Mouse (Mus musculus): ENCODE measurements around the gene C1qtnf9. TPM values are rescaled to one million over a fixed set of nuclear protein-coding genes. Genes with fewer than 3 reads are reported as not detected.

The C1qtnf9 gene
- polyA plus RNA-seq, 1 experiment, result not detected

- H3K4me1 ChIP-seq (ENCODE audit: control insufficient read depth, insufficient read depth, low read length), result peaks cover 5% of the 10 kb centered on the region; the same call in 1 of the 2 replicates
- no peak overlapping the region for H3K27ac ChIP-seq (ENCODE audit: insufficient read depth, low read depth, low read length)
- no peak overlapping the region for H3K4me3 ChIP-seq (ENCODE audit: insufficient read depth, low read depth, low read length)
- WGBS, result 93% methylated on average over 15 of the region's 15 CpGs
- TF ChIP-seq CTCF (IDR thresholded peaks at IDR 0.05; ENCODE audit: insufficient read depth, low read depth, low read length), result no peak
Measured at GRCm38 (mm10) chr14:60756271-60756670, 11.7 kb upstream of the C1qtnf9 start.

- WGBS, result 94% methylated on average over 8 of the region's 8 CpGs
- peaks cover 6% of the 10 kb centered on the region; the same call in 1 of the 2 replicates for H3K4me1 ChIP-seq (ENCODE audit: control insufficient read depth, insufficient read depth, low read length)
- no peak overlapping the region for H3K4me3 ChIP-seq (ENCODE audit: insufficient read depth, low read depth, low read length)
- TF ChIP-seq CTCF (IDR thresholded peaks at IDR 0.05; ENCODE audit: insufficient read depth, low read depth, low read length) (no peak), POLR2A (IDR thresholded peaks at IDR 0.05; ENCODE audit: insufficient read depth, low read depth, low read length) (no peak)
- H3K27ac ChIP-seq (ENCODE audit: insufficient read depth, low read depth, low read length), result no peak overlapping the region
Measured at GRCm38 (mm10) chr14:60757265-60757664, 10.7 kb upstream of the C1qtnf9 start.

- no peak overlapping the region for H3K4me3 ChIP-seq (ENCODE audit: insufficient read depth, low read depth, low read length)
- no peak overlapping the region for H3K27ac ChIP-seq (ENCODE audit: insufficient read depth, low read depth, low read length)
- peaks cover 7% of the 10 kb centered on the region; the same call in 1 of the 2 replicates for H3K4me1 ChIP-seq (ENCODE audit: control insufficient read depth, insufficient read depth, low read length)
- WGBS, result 89% methylated on average over 7 of the region's 7 CpGs
- TF ChIP-seq POLR2A (IDR thresholded peaks at IDR 0.05; ENCODE audit: insufficient read depth, low read depth, low read length) (no peak), CTCF (IDR thresholded peaks at IDR 0.05; ENCODE audit: insufficient read depth, low read depth, low read length) (no peak)
Measured at GRCm38 (mm10) chr14:60757722-60758121, 10.2 kb upstream of the C1qtnf9 start.

- H3K4me1 ChIP-seq (ENCODE audit: control insufficient read depth, insufficient read depth, low read length), result peaks cover 5% of the 10 kb centered on the region; the same call in 1 of the 2 replicates
- H3K27ac ChIP-seq (ENCODE audit: insufficient read depth, low read depth, low read length), result no peak overlapping the region
- TF ChIP-seq POLR2A (IDR thresholded peaks at IDR 0.05; ENCODE audit: insufficient read depth, low read depth, low read length) (no peak), CTCF (IDR thresholded peaks at IDR 0.05; ENCODE audit: insufficient read depth, low read depth, low read length) (no peak)
- H3K4me3 ChIP-seq (ENCODE audit: insufficient read depth, low read depth, low read length), result no peak overlapping the region
- WGBS, result 94% methylated on average over 8 of the region's 8 CpGs
Measured at GRCm38 (mm10) chr14:60759097-60759496, 8.8 kb upstream of the C1qtnf9 start.

- TF ChIP-seq CTCF (IDR thresholded peaks at IDR 0.05; ENCODE audit: insufficient read depth, low read depth, low read length) (no peak), POLR2A (IDR thresholded peaks at IDR 0.05; ENCODE audit: insufficient read depth, low read depth, low read length) (no peak)
- Histone ChIP-seq H3K4me1 (ENCODE audit: control insufficient read depth, insufficient read depth, low read length) (peaks cover 10% of the 10 kb centered on the region), H3K4me3 (ENCODE audit: insufficient read depth, low read depth, low read length) (no peak overlapping the region), H3K27ac (ENCODE audit: insufficient read depth, low read depth, low read length) (no peak overlapping the region)
- WGBS, result 74% methylated on average over 10 of the region's 10 CpGs
Measured at GRCm38 (mm10) chr14:60761801-60762200, 6.1 kb upstream of the C1qtnf9 start.

- peaks cover 10% of the 10 kb centered on the region for H3K4me1 ChIP-seq (ENCODE audit: control insufficient read depth, insufficient read depth, low read length)
- no peak overlapping the region for H3K4me3 ChIP-seq (ENCODE audit: insufficient read depth, low read depth, low read length)
- 64% methylated on average over 7 of the region's 7 CpGs for WGBS
- no peak overlapping the region for H3K27ac ChIP-seq (ENCODE audit: insufficient read depth, low read depth, low read length)
- no peak for TF ChIP-seq POLR2A (IDR thresholded peaks at IDR 0.05; ENCODE audit: insufficient read depth, low read depth, low read length)
Measured at GRCm38 (mm10) chr14:60762754-60763153, 5.2 kb upstream of the C1qtnf9 start.

- WGBS, result 86% methylated on average over 5 of the region's 5 CpGs
- TF ChIP-seq CTCF (IDR thresholded peaks at IDR 0.05; ENCODE audit: insufficient read depth, low read depth, low read length), result no peak
- no peak for TF ChIP-seq POLR2A (IDR thresholded peaks at IDR 0.05; ENCODE audit: insufficient read depth, low read depth, low read length)
- H3K27ac ChIP-seq (ENCODE audit: insufficient read depth, low read depth, low read length), result no peak overlapping the region
Measured at GRCm38 (mm10) chr14:60763746-60764145, 4.2 kb upstream of the C1qtnf9 start.

GRCm38 (mm10) chr14:60764526-60764925 lies 3.4 kb upstream of the C1qtnf9 start:
- WGBS, result 92% methylated on average over 4 of the region's 4 CpGs
- peaks cover 15% of the 10 kb centered on the region for H3K4me1 ChIP-seq (ENCODE audit: control insufficient read depth, insufficient read depth, low read length)
- TF ChIP-seq CTCF (IDR thresholded peaks at IDR 0.05; ENCODE audit: insufficient read depth, low read depth, low read length) (no peak), POLR2A (IDR thresholded peaks at IDR 0.05; ENCODE audit: insufficient read depth, low read depth, low read length) (no peak)
- H3K4me3 ChIP-seq (ENCODE audit: insufficient read depth, low read depth, low read length), result no peak overlapping the region
- no peak overlapping the region for H3K27ac ChIP-seq (ENCODE audit: insufficient read depth, low read depth, low read length)

More at GRCm38 (mm10) chr14:60763746-60764145, 4.2 kb upstream of the C1qtnf9 start:
- Histone ChIP-seq H3K4me1 (ENCODE audit: control insufficient read depth, insufficient read depth, low read length) (peaks cover 11% of the 10 kb centered on the region), H3K4me3 (ENCODE audit: insufficient read depth, low read depth, low read length) (no peak overlapping the region)

GRCm38 (mm10) chr14:60765025-60765424 lies 2.9 kb upstream of the C1qtnf9 start:
- no peak for TF ChIP-seq POLR2A (IDR thresholded peaks at IDR 0.05; ENCODE audit: insufficient read depth, low read depth, low read length)
- no peak for TF ChIP-seq CTCF (IDR thresholded peaks at IDR 0.05; ENCODE audit: insufficient read depth, low read depth, low read length)
- peaks cover 15% of the 10 kb centered on the region for H3K4me1 ChIP-seq (ENCODE audit: control insufficient read depth, insufficient read depth, low read length)
- H3K4me3 ChIP-seq (ENCODE audit: insufficient read depth, low read depth, low read length), result no peak overlapping the region
- WGBS, result 59% methylated on average over 2 of the region's 2 CpGs
- H3K27ac ChIP-seq (ENCODE audit: insufficient read depth, low read depth, low read length), result no peak overlapping the region

GRCm38 (mm10) chr14:60769340-60769739 lies 1.4 kb downstream of the C1qtnf9 start:
- Histone ChIP-seq H3K4me1 (ENCODE audit: control insufficient read depth, insufficient read depth, low read length) (peaks cover 10% of the 10 kb centered on the region), H3K4me3 (ENCODE audit: insufficient read depth, low read depth, low read length) (no peak overlapping the region), H3K27ac (ENCODE audit: insufficient read depth, low read depth, low read length) (no peak overlapping the region)
- 45% methylated on average over 6 of the region's 6 CpGs for WGBS
- no peak for TF ChIP-seq CTCF (IDR thresholded peaks at IDR 0.05; ENCODE audit: insufficient read depth, low read depth, low read length)
- TF ChIP-seq POLR2A (IDR thresholded peaks at IDR 0.05; ENCODE audit: insufficient read depth, low read depth, low read length), result no peak
